Mouse (Mus musculus) limb, embryonic 12.5 days (tissue): ENCODE data around the gene Tmem30c. TPM values are rescaled to one million over a fixed set of nuclear protein-coding genes. Genes with fewer than 3 reads are reported as not detected.

Experiments
- ATAC-seq: fragments of 200-750 bp; cut with Nextera tagmentation; 2 replicates; pipeline ENCODE4 v1.8.0; 2017; ENCODE audit warnings: low read depth, moderate TSS enrichment; ENCODE audit not compliant: insufficient number of reproducible peaks, insufficient read depth, low FRiP score, low TSS enrichment
- H3K27ac ChIP-seq: fragments of 300-500 bp; sonication (generic); 2 replicates; pipeline ENCODE4 v1.5.1; 2016; ENCODE audit warnings: mild to moderate bottlenecking, moderate library complexity
- H3K27me3 ChIP-seq: fragments of 300-500 bp; sonication (generic); 2 replicates; pipeline ENCODE4 v1.6.1; 2016; ENCODE audit warnings: mild to moderate bottlenecking, moderate library complexity
- H3K36me3 ChIP-seq: fragments of 300-500 bp; sonication (generic); 2 replicates; pipeline ENCODE4 v1.6.1; 2016; ENCODE audit warnings: mild to moderate bottlenecking, moderate library complexity
- H3K4me1 ChIP-seq: fragments of 300-500 bp; sonication (generic); replicated peaks from 2 replicates; pipeline ENCODE4 v1.6.1; 2016
- H3K4me2 ChIP-seq: fragments of 300-500 bp; sonication (generic); 2 replicates; pipeline ENCODE4 v1.6.1; 2016; ENCODE audit warnings: mild to moderate bottlenecking, moderate library complexity
- H3K4me3 ChIP-seq: fragments of 300-500 bp; sonication (generic); replicated peaks from 2 replicates; pipeline ENCODE4 v1.5.1; 2016; ENCODE audit warnings: mild to moderate bottlenecking
- H3K9ac ChIP-seq: fragments of 300-500 bp; sonication (generic); replicated peaks from 2 replicates; pipeline ENCODE4 v1.6.1; 2016; ENCODE audit warnings: mild to moderate bottlenecking, moderate library complexity
- H3K9me3 ChIP-seq: fragments of 300-500 bp; sonication (generic); 2 replicates; pipeline ENCODE4 v1.6.1; 2016; ENCODE audit warnings: mild to moderate bottlenecking, moderate library complexity
- WGBS: fragments of 180-500 bp; shearing (Covaris S2); methylation state at CpG from one replicate; pipeline ENCODE4 v1.1.7; 2016; 5-methylcytosine and 5-hydroxymethylcytosine counted together
- polyA plus RNA-seq: library from polyadenylated mRNA; unstranded; fragments of >200 nt; fragmentation: Nextera tagmentation; extraction: Ambion mirVana; gene quantifications from 2 replicates; pipeline ENCODE4 v1.2.1, GENCODE M21; 2016

Tmem30c gene
- polyA plus RNA-seq, 1 experiment from 2014 or later, result 0.06 TPM

GRCm38 (mm10) chr16:57317882-57318636, 25.4 kb upstream of the Tmem30c start:
- ATAC-seq, result no peak
- Histone ChIP-seq H3K27me3 (no peaks in the 10 kb centered on the region), H3K9ac (no peak overlapping the region), H3K4me1 (peaks cover 13% of the 10 kb centered on the region; the same call in 1 of the 2 replicates), H3K9me3 (peaks cover 14% of the 10 kb centered on the region), H3K36me3 (no peaks in the 10 kb centered on the region), H3K4me3 (no peak overlapping the region), H3K4me2 (no peak overlapping the region), H3K27ac (no peak overlapping the region)
- WGBS, result 51% methylated on average over 13 of the region's 13 CpGs

- peaks cover 14% of the 10 kb centered on the region for H3K9me3 ChIP-seq
- 68% methylated on average over 4 of the region's 4 CpGs for WGBS
- H3K4me1 ChIP-seq, result peaks cover 13% of the 10 kb centered on the region; the same call in 1 of the 2 replicates
- no peak overlapping the region for H3K27ac ChIP-seq
- H3K4me3 ChIP-seq, result no peak overlapping the region
- no peaks in the 10 kb centered on the region for H3K36me3 ChIP-seq
- no peaks in the 10 kb centered on the region for H3K27me3 ChIP-seq
- ATAC-seq, result no peak
- no peak overlapping the region for H3K4me2 ChIP-seq
- H3K9ac ChIP-seq, result no peak overlapping the region
These were observed 24.5 kb upstream of the Tmem30c start for GRCm38 (mm10) chr16:57317127-57317526.

- Histone ChIP-seq H3K4me3 (no peak overlapping the region), H3K27me3 (no peaks in the 10 kb centered on the region), H3K4me2 (no peak overlapping the region), H3K36me3 (no peaks in the 10 kb centered on the region), H3K27ac (no peak overlapping the region), H3K4me1 (peaks cover 13% of the 10 kb centered on the region; the same call in 1 of the 2 replicates), H3K9me3 (peaks cover 6% of the 10 kb centered on the region; the same call in 1 of the 2 replicates), H3K9ac (no peak overlapping the region)
- WGBS, result 88% methylated on average over 9 of the region's 9 CpGs
- no peak for ATAC-seq
These were observed 22.4 kb upstream of the Tmem30c start for GRCm38 (mm10) chr16:57315026-57315425.

GRCm38 (mm10) chr16:57314236-57314635, 21.6 kb upstream of the Tmem30c start:
- Histone ChIP-seq H3K4me1 (peaks cover 17% of the 10 kb centered on the region; the same call in 1 of the 2 replicates), H3K9ac (no peak overlapping the region), H3K27ac (no peak overlapping the region), H3K4me3 (no peak overlapping the region), H3K4me2 (no peak overlapping the region), H3K36me3 (no peaks in the 10 kb centered on the region), H3K9me3 (no peaks in the 10 kb centered on the region), H3K27me3 (no peaks in the 10 kb centered on the region)
- ATAC-seq, result no peak
- WGBS, result 61% methylated on average over 3 of the region's 3 CpGs

GRCm38 (mm10) chr16:57313487-57313886, 20.8 kb upstream of the Tmem30c start:
- no peak overlapping the region for H3K4me3 ChIP-seq
- 94% methylated on average over 3 of the region's 3 CpGs for WGBS
- no peak overlapping the region for H3K4me2 ChIP-seq
- H3K9me3 ChIP-seq, result no peaks in the 10 kb centered on the region
- no peaks in the 10 kb centered on the region for H3K36me3 ChIP-seq
- no peak for ATAC-seq
- no peak overlapping the region for H3K9ac ChIP-seq
- H3K4me1 ChIP-seq, result peaks cover 22% of the 10 kb centered on the region
- H3K27ac ChIP-seq, result no peak overlapping the region
- no peaks in the 10 kb centered on the region for H3K27me3 ChIP-seq

GRCm38 (mm10) chr16:57312130-57312529, 19.5 kb upstream of the Tmem30c start:
- ATAC-seq, result no peak
- Histone ChIP-seq H3K36me3 (no peaks in the 10 kb centered on the region), H3K9me3 (no peaks in the 10 kb centered on the region), H3K4me3 (no peak overlapping the region), H3K27ac (no peak overlapping the region), H3K9ac (no peak overlapping the region), H3K4me1 (peaks cover 17% of the 10 kb centered on the region), H3K27me3 (no peaks in the 10 kb centered on the region), H3K4me2 (no peak overlapping the region)
- 88% methylated on average over 2 of the region's 2 CpGs for WGBS

GRCm38 (mm10) chr16:57305463-57305862, 12.8 kb upstream of the Tmem30c start:
- Histone ChIP-seq H3K4me3 (no peak overlapping the region), H3K9me3 (no peaks in the 10 kb centered on the region), H3K9ac (no peak overlapping the region), H3K27ac (no peak overlapping the region), H3K4me2 (no peak overlapping the region), H3K36me3 (no peaks in the 10 kb centered on the region), H3K27me3 (peaks cover 4% of the 10 kb centered on the region; the same call in 1 of the 2 replicates), H3K4me1 (peaks cover 43% of the 10 kb centered on the region)
- WGBS, result 74% methylated on average over 6 of the region's 6 CpGs
- no peak for ATAC-seq

- H3K4me1 ChIP-seq, result peaks cover 36% of the 10 kb centered on the region
- H3K27me3 ChIP-seq, result peaks cover 10% of the 10 kb centered on the region; the same call in 1 of the 2 replicates
- ATAC-seq, result peak; percentile 69; the same call in 1 of the 2 replicates
- H3K36me3 ChIP-seq, result no peaks in the 10 kb centered on the region
- H3K9ac ChIP-seq, result no peak overlapping the region
- peak overlapping the region; percentile 62; the same call in 1 of the 2 replicates for H3K27ac ChIP-seq
- no peaks in the 10 kb centered on the region for H3K9me3 ChIP-seq
- peak overlapping the region; percentile 26 for H3K4me3 ChIP-seq
- 14% methylated on average over 19 of the region's 19 CpGs for WGBS
- peak overlapping the region; percentile 52 for H3K4me2 ChIP-seq
These were observed 11.1 kb upstream of the Tmem30c start for GRCm38 (mm10) chr16:57303716-57304115.

GRCm38 (mm10) chr16:57302792-57303698, 10.4 kb upstream of the Tmem30c start:
- peak; percentile 71; the same call in 1 of the 2 replicates for ATAC-seq
- no peak overlapping the region; the same call in 1 of the 2 replicates for H3K9ac ChIP-seq
- no peaks in the 10 kb centered on the region for H3K9me3 ChIP-seq
- peaks cover 31% of the 10 kb centered on the region for H3K4me1 ChIP-seq
- H3K36me3 ChIP-seq, result no peaks in the 10 kb centered on the region
- 34% methylated on average over 25 of the region's 25 CpGs for WGBS
- peak overlapping the region; percentile 26 for H3K4me3 ChIP-seq
- H3K4me2 ChIP-seq, result peak overlapping the region; percentile 52
- peaks cover 10% of the 10 kb centered on the region; the same call in 1 of the 2 replicates for H3K27me3 ChIP-seq
- H3K27ac ChIP-seq, result peak overlapping the region; percentile 41; the same call in 1 of the 2 replicates

- WGBS, result 82% methylated on average over 9 of the region's 9 CpGs
- Histone ChIP-seq H3K4me1 (peaks cover 31% of the 10 kb centered on the region), H3K36me3 (no peaks in the 10 kb centered on the region), H3K9me3 (no peaks in the 10 kb centered on the region), H3K27me3 (peaks cover 10% of the 10 kb centered on the region; the same call in 1 of the 2 replicates), H3K4me3 (no peak overlapping the region), H3K4me2 (no peak overlapping the region), H3K27ac (no peak overlapping the region), H3K9ac (no peak overlapping the region)
- ATAC-seq, result no peak
These were observed 8.9 kb upstream of the Tmem30c start for GRCm38 (mm10) chr16:57301512-57302115.
